Mouse (Mus musculus): Measurements from ENCODE around the gene Auts2. TPM values are rescaled to one million over a fixed set of nuclear protein-coding genes. Genes with fewer than 3 reads are reported as not detected.

Gene Auts2
- polyA plus RNA-seq, 1 experiment from 2014 or later: 34.0 TPM

DNA sequence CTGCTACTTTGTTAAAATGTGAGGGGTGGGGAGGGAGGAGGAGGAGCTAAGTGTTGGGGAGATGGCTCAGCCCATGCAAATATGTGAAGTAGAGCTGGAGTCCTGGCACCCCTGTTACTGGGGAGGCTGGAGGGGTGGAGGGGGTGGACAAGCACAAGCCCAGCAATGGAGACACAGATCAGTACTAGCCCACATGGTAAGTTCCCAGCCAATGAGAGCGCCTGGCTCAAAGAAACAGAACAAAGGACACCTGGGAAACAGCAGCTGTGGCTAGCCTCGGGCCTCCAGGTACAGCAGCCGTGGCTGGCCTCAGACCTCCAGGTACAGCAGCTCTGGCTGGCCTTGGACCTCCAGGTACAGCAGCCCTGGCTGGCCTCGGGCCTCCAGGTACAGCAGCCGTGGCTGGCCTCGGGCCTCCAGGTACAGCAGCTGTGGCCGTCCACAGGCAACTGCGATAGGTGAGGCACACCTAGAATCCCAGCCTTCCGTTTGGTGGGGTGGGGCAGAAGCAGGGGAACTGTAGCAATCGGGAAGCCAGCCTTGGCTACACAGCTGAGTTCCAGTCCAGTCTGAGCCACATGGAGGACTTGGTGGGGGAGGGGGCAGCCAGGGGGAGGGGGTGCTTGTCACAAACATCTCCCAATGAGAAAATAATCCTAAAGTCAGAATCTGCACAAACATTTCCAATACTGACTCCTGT, 1046.5 kb downstream of the Auts2 start:
- no peak for ATAC-seq (ENCODE audit: insufficient number of reproducible peaks, low FRiP score, low TSS enrichment, low read depth)
- no peak overlapping the region for H3K4me2 ChIP-seq
- no peak overlapping the region for H3K4me3 ChIP-seq
- no peaks in the 10 kb centered on the region for H3K9me3 ChIP-seq
- H3K9ac ChIP-seq: no peak overlapping the region
- no peaks in the 10 kb centered on the region for H3K36me3 ChIP-seq
- no peak overlapping the region for H3K27ac ChIP-seq
- peaks cover 7% of the 10 kb centered on the region for H3K4me1 ChIP-seq
- no peaks in the 10 kb centered on the region for H3K27me3 ChIP-seq
- WGBS: 92% methylated on average over 10 of the region's 10 CpGs

DNA sequence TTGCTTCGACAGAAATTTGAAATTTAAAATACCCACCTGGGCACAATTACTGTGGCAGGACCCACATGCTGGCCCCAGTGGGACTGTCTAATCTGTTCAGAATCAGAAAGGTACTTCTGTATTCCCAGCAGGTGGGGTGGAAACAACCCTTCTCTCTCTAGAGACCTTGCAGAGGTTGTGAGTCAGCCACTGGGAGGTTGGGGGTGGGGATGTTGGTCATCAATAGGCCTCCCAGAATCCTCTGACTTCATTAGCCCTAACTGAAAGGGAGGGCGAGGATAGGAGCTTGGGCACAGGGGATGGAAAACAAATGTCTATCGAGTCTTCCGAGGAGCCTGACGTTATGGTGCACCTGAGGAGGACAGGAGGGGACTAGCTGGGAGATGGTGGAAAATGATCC, 1048.6 kb downstream of the Auts2 start:
- Histone ChIP-seq H3K9me3 (no peaks in the 10 kb centered on the region), H3K4me3 (no peak overlapping the region), H3K27ac (no peak overlapping the region), H3K36me3 (no peaks in the 10 kb centered on the region), H3K4me1 (peaks cover 7% of the 10 kb centered on the region), H3K9ac (no peak overlapping the region), H3K27me3 (no peaks in the 10 kb centered on the region), H3K4me2 (no peak overlapping the region)
- no peak for ATAC-seq (ENCODE audit: insufficient number of reproducible peaks, low FRiP score, low TSS enrichment, low read depth)
- WGBS: 79% methylated on average over 5 of the region's 5 CpGs

DNA sequence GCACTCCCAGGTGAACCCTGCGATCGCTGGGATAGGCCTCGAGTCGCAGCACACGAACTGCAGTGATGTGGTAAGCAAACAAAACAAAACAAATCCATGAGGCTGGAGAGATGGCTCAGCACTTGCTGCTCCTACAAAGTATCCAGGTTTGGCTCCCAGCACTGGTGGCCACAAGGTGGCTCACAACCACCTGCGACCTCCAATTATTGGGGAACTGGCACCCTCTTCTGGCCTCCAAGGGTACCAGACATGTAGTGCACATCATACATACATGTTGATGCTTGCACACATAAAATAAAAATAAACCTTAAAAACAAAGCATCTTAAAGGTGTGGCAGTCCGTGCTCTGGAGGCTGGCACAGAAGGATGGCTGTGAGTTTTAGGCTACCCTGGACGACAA, 1050.6 kb downstream of the Auts2 start:
- Histone ChIP-seq H3K27me3 (no peaks in the 10 kb centered on the region), H3K9ac (no peak overlapping the region), H3K4me3 (no peak overlapping the region), H3K9me3 (no peaks in the 10 kb centered on the region), H3K4me1 (peaks cover 7% of the 10 kb centered on the region), H3K27ac (no peak overlapping the region), H3K36me3 (no peaks in the 10 kb centered on the region), H3K4me2 (no peak overlapping the region)
- WGBS: 79% methylated on average over 8 of the region's 8 CpGs
- ATAC-seq (ENCODE audit: insufficient number of reproducible peaks, low FRiP score, low TSS enrichment, low read depth): no peak

DNA sequence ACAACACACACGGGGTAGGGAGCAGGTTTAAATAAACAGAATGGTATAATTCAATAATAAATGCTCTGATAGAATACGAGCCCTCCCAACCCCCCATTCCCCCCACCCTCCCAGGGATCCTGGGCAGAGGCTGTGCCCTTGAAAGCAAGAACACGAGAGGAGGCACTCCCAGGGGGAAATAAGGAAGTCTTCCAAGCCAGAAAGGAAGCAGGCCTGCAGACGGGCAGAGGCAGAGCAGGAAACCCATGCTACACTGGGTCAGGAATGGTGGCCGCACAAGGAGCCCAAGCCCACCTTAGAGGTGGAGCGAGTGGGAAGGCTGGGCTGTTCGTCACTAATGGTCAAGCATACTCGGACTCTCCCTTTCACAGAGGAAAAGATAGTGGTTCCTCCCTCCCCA, 1051.3 kb downstream of the Auts2 start:
- no peak overlapping the region for H3K4me3 ChIP-seq
- H3K27me3 ChIP-seq: no peaks in the 10 kb centered on the region
- H3K9me3 ChIP-seq: no peaks in the 10 kb centered on the region
- no peak for ATAC-seq (ENCODE audit: insufficient number of reproducible peaks, low FRiP score, low TSS enrichment, low read depth)
- peaks cover 7% of the 10 kb centered on the region for H3K4me1 ChIP-seq
- 57% methylated on average over 8 of the region's 8 CpGs for WGBS
- H3K36me3 ChIP-seq: no peaks in the 10 kb centered on the region
- no peak overlapping the region for H3K4me2 ChIP-seq
- H3K9ac ChIP-seq: no peak overlapping the region
- no peak overlapping the region for H3K27ac ChIP-seq

DNA sequence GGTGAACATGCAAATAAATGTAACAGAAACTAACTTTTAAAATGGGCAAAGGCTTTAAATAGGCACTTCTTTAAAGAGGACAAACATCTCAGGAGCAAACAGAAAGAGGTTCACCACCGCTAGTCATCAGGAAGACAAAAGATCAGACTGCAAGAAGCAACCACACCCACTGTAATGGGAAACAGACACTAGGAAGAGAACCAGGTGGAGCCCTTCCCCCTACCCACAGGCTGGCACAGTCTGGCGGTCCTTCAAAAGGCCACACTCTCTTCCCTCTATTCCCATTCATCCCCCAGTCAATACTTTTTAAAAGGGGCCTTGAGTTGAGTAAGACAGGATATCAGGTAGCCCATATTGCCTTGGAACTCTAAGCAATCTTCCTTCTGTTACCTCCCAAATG, 1052.3 kb downstream of the Auts2 start:
- H3K9ac ChIP-seq: no peak overlapping the region
- no peak overlapping the region for H3K4me3 ChIP-seq
- no peaks in the 10 kb centered on the region for H3K9me3 ChIP-seq
- 83% methylated on average over 2 of the region's 2 CpGs for WGBS
- no peak for ATAC-seq (ENCODE audit: insufficient number of reproducible peaks, low FRiP score, low TSS enrichment, low read depth)
- H3K4me1 ChIP-seq: peaks cover 3% of the 10 kb centered on the region
- no peaks in the 10 kb centered on the region for H3K27me3 ChIP-seq
- H3K27ac ChIP-seq: no peak overlapping the region
- 0 out of 2 replicates have a peak, but pooled peaks cover 4% of the 10 kb centered on the region for H3K36me3 ChIP-seq
- H3K4me2 ChIP-seq: no peak overlapping the region

DNA sequence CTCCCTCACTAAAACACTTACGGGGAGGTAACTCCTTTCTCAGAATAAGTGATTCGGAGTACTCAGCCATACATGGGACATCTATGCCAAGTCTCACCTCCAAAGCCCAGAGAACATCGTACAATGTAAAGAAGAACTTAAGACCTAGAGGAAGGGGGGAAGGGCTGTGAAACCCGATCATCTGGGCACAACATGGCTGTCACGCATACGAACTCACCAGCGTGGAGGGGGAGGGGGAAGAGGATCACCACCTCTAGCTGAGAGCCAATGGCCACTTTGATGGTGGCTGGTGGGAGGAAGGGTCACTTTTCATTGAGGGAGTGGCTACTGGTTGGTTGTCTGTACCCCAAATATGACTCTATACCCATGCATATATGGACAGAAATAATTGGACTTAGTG, 1053.3 kb downstream of the Auts2 start:
- Histone ChIP-seq H3K4me3 (no peak overlapping the region), H3K9ac (no peak overlapping the region), H3K4me2 (no peak overlapping the region), H3K4me1 (peaks cover 3% of the 10 kb centered on the region), H3K27me3 (no peaks in the 10 kb centered on the region), H3K9me3 (no peaks in the 10 kb centered on the region), H3K36me3 (0 out of 2 replicates have a peak, but pooled peaks cover 5% of the 10 kb centered on the region), H3K27ac (no peak overlapping the region)
- 81% methylated on average over 7 of the region's 7 CpGs for WGBS
- ATAC-seq (ENCODE audit: insufficient number of reproducible peaks, low FRiP score, low TSS enrichment, low read depth): no peak

DNA sequence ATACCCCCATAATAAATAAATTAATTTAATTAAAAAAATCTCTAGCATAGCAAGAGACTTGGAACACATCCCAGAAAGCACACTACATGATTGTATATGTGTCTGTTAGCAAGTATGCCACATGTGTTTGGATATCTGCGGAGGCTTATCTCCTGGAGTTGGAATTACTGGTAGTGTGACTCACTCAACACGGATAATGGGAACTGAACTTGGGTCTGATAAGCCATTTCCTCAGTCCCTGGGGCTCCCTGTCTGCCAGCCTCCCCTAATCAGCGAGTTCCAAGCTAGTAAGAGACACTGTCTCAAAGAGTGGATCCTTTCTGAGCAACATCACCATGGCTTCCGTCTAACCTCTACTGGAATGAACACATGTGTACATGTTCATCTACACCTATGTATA, 1056.6 kb downstream of the Auts2 start:
- Histone ChIP-seq H3K4me2 (no peak overlapping the region), H3K36me3 (0 out of 2 replicates have a peak, but pooled peaks cover 5% of the 10 kb centered on the region), H3K4me3 (no peak overlapping the region), H3K27ac (no peak overlapping the region), H3K9me3 (no peaks in the 10 kb centered on the region), H3K9ac (no peak overlapping the region), H3K27me3 (no peaks in the 10 kb centered on the region), H3K4me1 (no peaks in the 10 kb centered on the region)
- no peak for ATAC-seq (ENCODE audit: insufficient number of reproducible peaks, low FRiP score, low TSS enrichment, low read depth)
- WGBS: 80% methylated on average over 4 of the region's 4 CpGs

DNA sequence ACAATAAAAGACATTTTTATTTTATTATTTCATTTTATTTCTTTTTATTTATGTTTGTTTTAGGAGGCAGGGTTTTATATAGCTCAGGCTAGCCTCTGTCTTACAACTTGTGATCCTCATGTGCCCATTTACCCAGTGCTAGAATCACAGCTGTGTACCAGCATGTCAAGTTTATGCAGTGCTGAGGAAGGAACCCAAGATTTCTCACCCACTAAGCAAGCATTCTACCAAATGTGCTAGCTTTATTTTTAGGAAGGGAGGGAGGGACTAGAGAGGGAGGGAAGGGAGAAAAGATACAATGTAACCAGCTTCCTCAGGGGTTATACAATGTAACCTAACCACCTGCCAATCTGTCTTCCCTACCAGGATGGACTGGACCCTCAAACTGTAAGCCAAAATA, 1067.9 kb downstream of the Auts2 start:
- no peak overlapping the region for H3K9ac ChIP-seq
- H3K27me3 ChIP-seq: no peaks in the 10 kb centered on the region
- H3K4me2 ChIP-seq: no peak overlapping the region
- H3K4me1 ChIP-seq: no peaks in the 10 kb centered on the region
- peaks cover 82% of the 10 kb centered on the region for H3K36me3 ChIP-seq
- H3K9me3 ChIP-seq: no peaks in the 10 kb centered on the region
- H3K27ac ChIP-seq: no peak overlapping the region
- ATAC-seq (ENCODE audit: insufficient number of reproducible peaks, low FRiP score, low TSS enrichment, low read depth): no peak
- H3K4me3 ChIP-seq: no peak overlapping the region

DNA sequence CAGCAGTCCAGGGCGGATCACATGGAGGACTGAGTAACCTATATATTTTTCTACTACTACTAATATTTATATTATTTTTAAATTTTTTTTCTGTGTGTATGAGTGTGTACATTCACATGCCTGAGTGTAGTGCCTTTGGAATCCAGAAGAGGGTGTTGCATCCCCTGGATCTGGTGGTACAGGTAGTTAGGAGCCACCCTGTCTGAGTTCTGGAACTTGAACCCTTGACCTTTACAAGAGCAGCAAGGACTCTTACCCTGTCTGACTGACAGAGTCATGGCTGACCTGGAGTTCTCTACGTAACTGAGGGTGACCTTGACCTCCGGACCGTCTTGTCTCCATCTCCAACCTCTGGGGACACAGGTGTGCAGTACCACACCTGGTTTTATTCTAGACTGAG, 1074.5 kb downstream of the Auts2 start:
- Histone ChIP-seq H3K9ac (no peak overlapping the region), H3K4me1 (no peaks in the 10 kb centered on the region), H3K27ac (no peak overlapping the region), H3K4me2 (no peak overlapping the region), H3K9me3 (no peaks in the 10 kb centered on the region), H3K36me3 (peaks cover 92% of the 10 kb centered on the region), H3K4me3 (no peak overlapping the region), H3K27me3 (no peaks in the 10 kb centered on the region)
- WGBS: 94% methylated on average over 4 of the region's 4 CpGs
- ATAC-seq (ENCODE audit: insufficient number of reproducible peaks, low FRiP score, low TSS enrichment, low read depth): no peak

DNA sequence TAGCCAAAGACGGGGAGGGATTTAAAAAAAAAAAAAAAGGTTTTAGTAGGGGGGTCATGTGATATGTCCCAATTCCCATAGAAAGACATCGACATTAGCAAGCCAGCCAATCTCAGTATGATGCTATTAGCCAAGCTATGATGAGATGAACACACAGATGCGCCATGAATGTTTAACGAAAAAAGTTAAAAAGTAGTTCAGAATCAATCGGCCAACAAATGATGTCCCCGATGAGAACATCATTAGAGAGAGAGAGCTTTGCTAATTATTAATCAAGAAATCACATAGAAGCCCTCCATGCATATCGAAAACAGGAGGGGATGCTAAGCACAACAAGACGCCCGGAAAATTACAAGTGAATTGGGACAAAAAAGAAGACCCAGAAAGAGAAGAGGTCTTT, 1077.0 kb downstream of the Auts2 start:
- no peak overlapping the region for H3K4me3 ChIP-seq
- ATAC-seq (ENCODE audit: insufficient number of reproducible peaks, low FRiP score, low TSS enrichment, low read depth): no peak
- no peaks in the 10 kb centered on the region for H3K4me1 ChIP-seq
- no peak overlapping the region for H3K4me2 ChIP-seq
- peaks cover 85% of the 10 kb centered on the region for H3K36me3 ChIP-seq
- H3K9me3 ChIP-seq: no peaks in the 10 kb centered on the region
- no peak overlapping the region for H3K9ac ChIP-seq
- 96% methylated on average over 9 of the region's 9 CpGs for WGBS
- no peak overlapping the region for H3K27ac ChIP-seq
- no peaks in the 10 kb centered on the region for H3K27me3 ChIP-seq

DNA sequence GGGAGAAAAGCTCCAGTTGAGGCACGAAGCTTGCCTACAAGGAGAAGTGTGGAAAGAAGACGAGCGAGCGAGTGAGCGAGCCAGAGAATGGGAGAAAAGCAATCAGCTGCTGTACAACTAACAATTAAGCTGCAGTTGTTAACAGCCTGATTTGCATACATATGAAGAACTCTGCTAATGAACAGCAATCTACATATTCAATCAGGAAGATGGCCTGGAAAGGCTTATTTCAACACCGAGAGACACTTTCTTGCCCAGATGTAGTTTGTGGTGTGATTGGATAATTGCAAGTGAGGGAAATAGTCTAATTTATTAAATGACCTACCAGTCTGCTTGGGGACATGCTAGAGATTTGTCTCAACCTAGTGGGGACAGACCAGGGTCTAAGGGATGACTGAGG, 1079.7 kb downstream of the Auts2 start:
- Histone ChIP-seq H3K9me3 (no peaks in the 10 kb centered on the region), H3K9ac (no peak overlapping the region), H3K4me3 (no peak overlapping the region), H3K4me1 (no peaks in the 10 kb centered on the region), H3K4me2 (no peak overlapping the region), H3K27ac (no peak overlapping the region), H3K27me3 (no peaks in the 10 kb centered on the region), H3K36me3 (peaks cover 81% of the 10 kb centered on the region)
- WGBS: 94% methylated on average over 6 of the region's 6 CpGs
- no peak for ATAC-seq (ENCODE audit: insufficient number of reproducible peaks, low FRiP score, low TSS enrichment, low read depth)

DNA sequence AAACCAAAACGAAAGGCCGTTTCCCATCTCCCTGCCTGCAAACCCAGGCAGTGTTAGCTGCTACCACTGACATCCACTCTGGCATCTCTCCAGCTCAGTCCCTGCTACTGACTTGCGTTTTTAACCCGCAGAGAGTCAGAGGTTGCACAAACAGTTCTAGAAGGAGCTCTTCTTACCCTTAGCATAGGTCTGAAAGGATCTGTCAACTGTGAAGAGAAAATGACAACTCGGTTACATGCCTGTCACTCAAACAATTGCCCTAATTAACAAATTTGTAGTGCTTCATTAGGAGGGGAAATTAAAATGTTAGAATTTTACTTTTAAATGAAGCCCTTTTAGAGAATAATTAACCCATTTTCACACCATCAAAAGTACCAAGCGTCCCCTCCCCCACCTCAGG, 1083.2 kb downstream of the Auts2 start:
- Histone ChIP-seq H3K4me1 (no peaks in the 10 kb centered on the region), H3K9ac (no peak overlapping the region), H3K9me3 (no peaks in the 10 kb centered on the region), H3K27me3 (no peaks in the 10 kb centered on the region), H3K4me3 (no peak overlapping the region), H3K36me3 (peaks cover 77% of the 10 kb centered on the region), H3K27ac (no peak overlapping the region), H3K4me2 (no peak overlapping the region)
- WGBS: 92% methylated on average over 6 of the region's 6 CpGs
- ATAC-seq (ENCODE audit: insufficient number of reproducible peaks, low FRiP score, low TSS enrichment, low read depth): no peak

DNA sequence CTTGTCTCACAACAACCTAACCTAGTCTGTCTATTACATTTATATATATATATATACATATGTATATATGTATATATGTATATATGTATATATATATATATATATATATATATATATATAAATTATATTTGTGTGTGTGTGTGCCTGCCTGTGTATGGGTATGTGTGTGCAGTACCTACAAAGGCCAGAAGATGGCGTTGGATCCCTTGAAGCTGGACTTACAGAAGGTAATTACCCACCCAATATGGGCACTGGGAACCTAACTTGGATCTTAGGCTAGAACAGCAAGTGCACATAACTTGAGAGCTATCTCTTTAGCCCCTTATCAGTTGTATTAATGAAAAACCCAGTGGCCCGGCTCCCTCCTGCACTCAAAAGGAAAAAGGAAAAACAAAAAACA, 1083.6 kb downstream of the Auts2 start:
- Histone ChIP-seq H3K4me2 (no peak overlapping the region), H3K9me3 (no peaks in the 10 kb centered on the region), H3K4me1 (no peaks in the 10 kb centered on the region), H3K9ac (no peak overlapping the region), H3K36me3 (peaks cover 78% of the 10 kb centered on the region), H3K27me3 (no peaks in the 10 kb centered on the region), H3K27ac (no peak overlapping the region), H3K4me3 (no peak overlapping the region)
- ATAC-seq (ENCODE audit: insufficient number of reproducible peaks, low FRiP score, low TSS enrichment, low read depth): no peak
- WGBS: 84% methylated on average over 2 of the region's 2 CpGs

Measured in limb, embryonic 15.5 days (tissue).